Mouse (Mus musculus) embryonic fibroblast, embryonic 13.5 days (primary cell): ENCODE results near the gene Abhd14a.

Experiments
- CTCF ChIP-seq: IDR thresholded peaks from 2 replicates; pipeline ENCODE4 v1.5.1; 2011; ENCODE audit warnings: mild to moderate bottlenecking, control low read depth, low read length, moderate library complexity, borderline replicate concordance; ENCODE audit not compliant: insufficient read depth
- POLR2A ChIP-seq: IDR thresholded peaks from 2 replicates; pipeline ENCODE4 v1.6.1; 2011; ENCODE audit warnings: low read depth, mild to moderate bottlenecking, control low read depth, low read length, moderate library complexity

- TF ChIP-seq POLR2A (no peak), CTCF (no peak)
These were observed 26.9 kb downstream of the Abhd14a start for GRCm38 (mm10) chr9:106420608-106421007.
